Mouse (Mus musculus) limb, embryonic 10.5 days (tissue): ENCODE measurements at regions not wholly inside any gene's neighbourhood (a gene's known extent, or its start where the extent isn't known, plus 50 kb on each side); places are given as distances from the start of the nearest gene placed in this dataset.
"Not testable (repeated sequence)": the region's sequence is repeated elsewhere in the genome, so short reads cannot be mapped to it uniquely, and the experiment has no call there.

Experiments
- DNase-seq: peaks from one replicate; pipeline ENCODE4 v3.0.0-alpha.2; 2017; ENCODE audit warnings: low spot score
- H3K27ac ChIP-seq: fragments of 300-500 bp; sonication (generic); 2 replicates; pipeline ENCODE4 v1.5.1; 2016; ENCODE audit warnings: mild to moderate bottlenecking
- H3K27me3 ChIP-seq: fragments of 300-500 bp; sonication (generic); 2 replicates; pipeline ENCODE4 v1.6.1; 2016; ENCODE audit warnings: low read depth, mild to moderate bottlenecking; ENCODE audit not compliant: poor library complexity, severe bottlenecking
- H3K36me3 ChIP-seq: fragments of 300-500 bp; sonication (generic); 2 replicates; pipeline ENCODE4 v1.6.1; 2016; ENCODE audit warnings: mild to moderate bottlenecking, moderate library complexity
- H3K4me1 ChIP-seq: fragments of 300-500 bp; sonication (generic); 2 replicates; pipeline ENCODE4 v1.6.1; 2016
- H3K4me3 ChIP-seq: fragments of 300-500 bp; sonication (generic); 2 replicates; pipeline ENCODE4 v1.5.1; 2016; ENCODE audit warnings: mild to moderate bottlenecking, moderate library complexity
- H3K9me3 ChIP-seq: fragments of 300-500 bp; sonication (generic); replicated peaks from 2 replicates; pipeline ENCODE4 v1.6.1; 2016; ENCODE audit warnings: mild to moderate bottlenecking
- WGBS: fragments of 180-500 bp; shearing (Covaris S2); methylation state at CpG from one replicate; pipeline ENCODE4 v1.1.7; 2016; 5-methylcytosine and 5-hydroxymethylcytosine counted together

- no peak overlapping the region for H3K27ac ChIP-seq
These were observed 252.3 kb upstream of the Crbn start for GRCm38 (mm10) chr6:107052180-107052579.

DNA sequence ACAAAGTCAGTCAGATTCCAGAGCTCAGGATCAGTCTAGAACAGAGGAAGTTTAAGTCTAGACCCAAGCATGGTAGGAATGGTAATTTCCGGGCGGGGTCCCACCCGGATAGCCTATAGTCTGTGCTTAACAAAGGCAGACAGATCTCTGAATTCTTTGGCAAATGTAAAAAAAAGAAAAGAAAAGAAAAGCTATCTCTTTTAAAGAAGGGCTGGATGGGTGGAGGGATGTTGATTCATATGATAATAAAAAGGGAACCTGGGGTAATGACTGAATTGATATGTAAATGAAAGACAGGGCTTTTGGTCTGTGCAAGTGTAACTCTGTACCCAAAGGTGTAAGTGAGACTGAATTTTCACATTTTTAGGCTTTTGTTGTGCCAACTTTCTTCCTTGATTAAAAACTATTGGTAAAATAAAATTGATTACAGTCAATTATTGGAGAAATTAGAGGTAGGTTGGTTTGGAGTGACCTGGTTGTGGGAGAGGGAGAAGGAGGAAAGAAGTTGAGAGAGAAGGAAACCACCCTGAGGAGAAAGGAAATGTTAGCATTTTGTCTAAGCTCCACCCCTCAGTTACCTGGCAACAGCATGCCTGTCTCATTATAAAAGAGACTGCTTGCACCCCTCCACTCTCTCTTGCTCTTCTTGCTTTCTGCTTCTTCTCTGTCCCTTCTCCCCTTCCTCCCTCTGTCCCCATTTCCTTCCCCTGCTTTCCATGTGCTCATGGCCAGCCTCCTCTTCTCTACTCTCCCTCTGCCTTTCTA is 259.3 kb upstream of the Crbn start:
- no peaks in the 10 kb centered on the region for H3K27me3 ChIP-seq
- no peak for DNase-seq
- H3K4me3 ChIP-seq, result no peak overlapping the region
- no peak overlapping the region for H3K27ac ChIP-seq
- WGBS, result 87% methylated on average over 3 of the region's 3 CpGs
- no peaks in the 10 kb centered on the region for H3K4me1 ChIP-seq
- no peaks in the 10 kb centered on the region for H3K36me3 ChIP-seq
- H3K9me3 ChIP-seq, result no peaks in the 10 kb centered on the region

More at GRCm38 (mm10) chr6:107052180-107052579, 252.3 kb upstream of the Crbn start:
- no peaks in the 10 kb centered on the region for H3K27me3 ChIP-seq
- no peaks in the 10 kb centered on the region for H3K9me3 ChIP-seq
- H3K36me3 ChIP-seq, result no peaks in the 10 kb centered on the region
- no peaks in the 10 kb centered on the region for H3K4me1 ChIP-seq
- 65% methylated on average over 1 of the region's 1 CpGs for WGBS
- DNase-seq, result no peak
- no peak overlapping the region for H3K4me3 ChIP-seq

GRCm38 (mm10) chr6:107062886-107063565 is 263.1 kb upstream of the Crbn start:
- Histone ChIP-seq H3K27ac (no peak overlapping the region), H3K4me1 (no peaks in the 10 kb centered on the region), H3K9me3 (no peaks in the 10 kb centered on the region), H3K4me3 (no peak overlapping the region), H3K36me3 (no peaks in the 10 kb centered on the region), H3K27me3 (no peaks in the 10 kb centered on the region)
- DNase-seq, result no peak
- WGBS, result 90% methylated on average over 6 of the region's 6 CpGs

DNA sequence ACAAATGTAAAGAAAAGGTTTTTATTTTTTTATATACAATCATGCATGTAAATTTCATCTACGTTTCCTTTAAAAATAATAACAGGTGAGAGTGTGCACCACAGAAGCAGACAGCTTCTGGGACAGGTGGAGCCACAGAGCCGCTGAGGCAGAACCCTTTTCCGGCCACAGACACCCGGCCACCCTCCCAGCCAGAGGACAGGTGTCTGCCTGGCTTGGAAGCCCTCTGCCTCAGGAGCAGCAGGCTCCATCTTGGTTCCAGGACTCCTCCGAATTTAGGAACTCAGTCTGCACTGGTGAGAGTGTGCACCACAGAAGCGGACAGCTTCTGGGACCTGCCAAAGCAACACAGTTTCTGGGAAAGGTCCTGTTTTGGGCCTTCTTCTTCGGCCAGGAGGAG is 270.6 kb upstream of the Crbn start:
- Histone ChIP-seq H3K4me1 (no peaks in the 10 kb centered on the region), H3K4me3 (no peak overlapping the region), H3K9me3 (no peaks in the 10 kb centered on the region), H3K27ac (no peak overlapping the region), H3K36me3 (no peaks in the 10 kb centered on the region), H3K27me3 (no peaks in the 10 kb centered on the region)
- no peak for DNase-seq
- WGBS, result 94% methylated on average over 7 of the region's 7 CpGs

DNA sequence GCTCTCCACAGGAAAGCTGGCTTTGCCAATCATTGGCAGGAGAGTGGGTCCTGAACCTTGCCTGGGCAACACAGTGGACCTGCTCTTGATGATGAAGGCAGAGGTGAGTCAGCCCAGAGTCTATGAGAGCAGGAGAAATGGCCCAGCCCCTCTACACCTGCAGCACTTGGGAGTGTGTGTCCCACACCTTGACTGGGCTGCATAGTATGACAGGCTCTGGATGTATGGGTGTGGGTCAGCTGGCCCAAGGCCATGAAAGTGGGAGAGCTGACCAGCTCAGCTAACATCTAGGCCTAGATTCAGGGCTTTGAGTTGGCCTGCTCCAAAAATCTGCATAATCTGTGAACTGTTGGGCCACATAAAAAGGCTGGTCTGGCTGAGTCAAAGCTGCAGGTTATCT is 292.7 kb upstream of the Crbn start:
- H3K27ac ChIP-seq, result no peak overlapping the region
- no peak for DNase-seq

GRCm38 (mm10) chr6:107128716-107129115 is 328.8 kb upstream of the Crbn start:
- Histone ChIP-seq H3K27ac (no peak overlapping the region), H3K36me3 (no peaks in the 10 kb centered on the region), H3K4me3 (no peak overlapping the region), H3K27me3 (no peaks in the 10 kb centered on the region), H3K9me3 (no peaks in the 10 kb centered on the region), H3K4me1 (no peaks in the 10 kb centered on the region)
- WGBS, result 91% methylated on average over 1 of the region's 1 CpGs
- no peak for DNase-seq

More for the DNA sequence above, 292.7 kb upstream of the Crbn start:
- no peaks in the 10 kb centered on the region for H3K9me3 ChIP-seq
- H3K4me3 ChIP-seq, result no peak overlapping the region
- no peaks in the 10 kb centered on the region for H3K36me3 ChIP-seq
- H3K27me3 ChIP-seq, result no peaks in the 10 kb centered on the region
- H3K4me1 ChIP-seq, result no peaks in the 10 kb centered on the region

DNA sequence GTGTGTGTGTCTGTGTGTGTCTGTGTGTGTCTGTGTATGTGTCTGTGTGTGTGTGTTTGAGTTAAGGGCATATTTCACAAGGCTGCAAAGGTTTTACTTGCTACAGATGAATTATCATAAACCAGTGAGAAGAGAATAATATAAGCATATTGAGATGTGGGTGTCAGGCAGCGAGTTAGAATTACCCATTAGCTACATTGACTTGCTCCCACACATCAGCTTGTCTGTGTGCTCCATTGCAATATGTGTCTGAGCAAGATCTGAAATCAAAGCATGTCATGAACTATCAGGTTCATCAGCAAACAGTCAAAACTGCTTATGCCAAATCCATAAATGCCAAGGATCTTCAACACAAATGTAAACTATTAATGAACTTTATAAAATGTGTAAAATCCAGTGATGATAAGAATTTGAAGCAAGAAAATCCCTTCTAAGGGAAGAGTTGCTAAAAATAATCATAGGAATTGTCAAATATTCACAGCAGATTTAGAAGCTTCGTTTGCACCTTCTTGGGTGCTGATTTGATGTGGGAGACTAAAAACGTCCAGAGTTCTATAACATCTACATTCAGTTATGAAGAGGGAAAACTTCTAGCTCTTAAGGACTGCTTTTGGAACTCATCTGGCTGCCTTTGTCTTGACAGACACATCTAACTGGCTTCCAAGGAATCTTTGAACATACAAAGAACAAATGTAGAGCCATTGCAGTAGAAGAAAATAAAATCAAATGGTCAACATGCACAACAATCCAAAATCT is 361.7 kb upstream of the Lrrn1 start:
- Histone ChIP-seq H3K4me1 (no peaks in the 10 kb centered on the region), H3K27ac (no peak overlapping the region), H3K9me3 (no peaks in the 10 kb centered on the region), H3K27me3 (no peaks in the 10 kb centered on the region), H3K4me3 (no peak overlapping the region), H3K36me3 (no peaks in the 10 kb centered on the region)
- no peak for DNase-seq
- WGBS, result 64% methylated on average over 3 of the region's 3 CpGs

DNA sequence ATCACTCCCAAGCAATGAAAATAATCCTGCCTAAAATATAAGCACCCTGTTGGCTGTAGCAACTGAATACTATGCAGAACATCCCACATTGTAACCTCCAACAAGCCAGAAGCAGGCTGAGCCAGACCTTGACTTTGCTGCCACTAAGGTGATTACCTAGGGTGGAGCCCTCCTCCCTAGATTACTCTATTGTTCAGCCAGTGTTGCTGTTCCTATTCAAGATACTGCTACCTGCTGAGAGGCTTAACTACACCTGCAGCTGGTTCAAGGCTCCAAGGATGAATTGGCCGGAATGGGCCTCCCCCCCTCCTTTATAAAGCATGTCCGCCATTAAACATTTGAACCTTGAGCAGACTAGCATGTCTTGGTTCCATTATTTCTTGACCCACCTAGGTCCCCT is 311.3 kb upstream of the Lrrn1 start:
- Histone ChIP-seq H3K27ac (no peak overlapping the region), H3K4me1 (no peaks in the 10 kb centered on the region), H3K9me3 (no peaks in the 10 kb centered on the region), H3K36me3 (no peaks in the 10 kb centered on the region), H3K27me3 (no peaks in the 10 kb centered on the region), H3K4me3 (no peak overlapping the region)
- WGBS, result 82% methylated on average over 2 of the region's 2 CpGs
- no peak for DNase-seq

DNA sequence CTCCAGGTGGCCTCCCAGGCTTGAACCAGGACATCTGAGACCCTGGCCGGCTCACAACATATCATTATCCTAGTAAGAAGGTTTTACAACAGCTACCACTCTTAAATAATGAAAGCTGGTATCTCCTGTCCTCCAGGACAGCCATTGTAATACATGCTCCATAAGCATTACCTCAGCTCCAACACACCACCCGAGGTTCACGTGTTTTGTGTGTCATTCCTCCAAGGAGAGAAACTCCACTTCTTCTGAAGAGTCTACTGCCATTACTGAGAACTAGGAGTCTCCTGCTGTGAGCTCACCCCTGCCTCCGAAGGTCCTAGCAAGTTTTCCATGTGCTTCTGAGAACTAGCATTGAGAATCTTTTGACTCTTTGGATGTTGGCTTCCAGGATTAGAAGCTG is 310.8 kb upstream of the Lrrn1 start:
- Histone ChIP-seq H3K27ac (no peak overlapping the region), H3K4me3 (no peak overlapping the region), H3K4me1 (no peaks in the 10 kb centered on the region), H3K27me3 (no peaks in the 10 kb centered on the region), H3K9me3 (no peaks in the 10 kb centered on the region), H3K36me3 (no peaks in the 10 kb centered on the region)
- 72% methylated on average over 4 of the region's 4 CpGs for whole genome bisulfite sequencing
- DNase-seq, result no peak

DNA sequence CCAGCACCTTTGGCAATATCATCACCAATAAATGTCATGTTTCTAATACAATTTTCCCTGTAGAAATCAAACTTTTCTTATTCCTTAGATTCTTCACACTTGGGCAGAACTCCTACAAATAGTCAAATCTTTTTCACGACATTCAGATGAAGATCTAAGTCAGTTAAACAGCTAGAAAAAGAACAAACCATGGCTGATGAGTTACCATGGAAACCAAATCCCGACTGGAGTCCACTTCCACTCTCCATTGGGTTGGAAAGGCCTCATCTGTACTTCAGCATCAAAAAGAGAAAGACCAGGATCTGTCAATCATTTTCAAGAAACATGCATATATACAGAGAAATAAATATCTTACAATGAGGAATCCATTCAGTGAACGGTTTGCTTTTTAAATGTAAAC is 307.0 kb upstream of the Lrrn1 start:
- no peak for DNase-seq
- 89% methylated on average over 3 of the region's 3 CpGs for WGBS

GRCm38 (mm10) chr6:107229843-107230242 is 299.7 kb upstream of the Lrrn1 start:
- not testable (repeated sequence) for H3K27ac ChIP-seq, H3K4me1 ChIP-seq, H3K36me3 ChIP-seq, H3K4me3 ChIP-seq, H3K9me3 ChIP-seq, DNase-seq, H3K27me3 ChIP-seq
- 92% methylated on average over 6 of the region's 6 CpGs for WGBS

More for the DNA sequence above, 307.0 kb upstream of the Lrrn1 start:
- H3K27me3 ChIP-seq, result no peaks in the 10 kb centered on the region
- H3K27ac ChIP-seq, result no peak overlapping the region
- no peaks in the 10 kb centered on the region for H3K4me1 ChIP-seq
- H3K9me3 ChIP-seq, result no peaks in the 10 kb centered on the region
- H3K36me3 ChIP-seq, result no peaks in the 10 kb centered on the region
- H3K4me3 ChIP-seq, result no peak overlapping the region

DNA sequence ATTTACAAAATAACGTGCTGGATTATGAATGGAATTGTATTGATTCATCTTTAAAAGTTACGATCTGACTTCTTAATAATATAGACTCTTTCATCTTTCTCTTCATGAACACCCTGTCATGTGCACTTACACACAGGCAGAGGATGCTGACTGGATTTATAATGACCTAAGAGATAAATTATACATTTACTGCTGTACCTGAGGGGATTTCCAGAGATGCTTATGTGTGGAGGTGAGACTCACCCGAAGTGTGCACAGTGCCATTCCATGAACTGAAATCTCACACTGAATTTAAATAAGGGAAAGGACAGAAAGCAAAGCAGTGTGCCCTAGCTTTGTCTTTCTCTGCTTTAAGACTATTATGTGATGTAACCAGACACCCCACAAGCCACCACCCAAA is 291.9 kb upstream of the Lrrn1 start:
- Histone ChIP-seq H3K36me3 (no peaks in the 10 kb centered on the region), H3K4me3 (no peak overlapping the region), H3K27ac (no peak overlapping the region), H3K9me3 (no peaks in the 10 kb centered on the region), H3K4me1 (no peaks in the 10 kb centered on the region), H3K27me3 (no peaks in the 10 kb centered on the region)
- 87% methylated on average over 3 of the region's 3 CpGs for WGBS
- DNase-seq, result no peak

- no peak for DNase-seq
- 0 out of 2 replicates have a peak, but pooled peaks cover 3% of the 10 kb centered on the region for H3K4me1 ChIP-seq
- WGBS, result 57% methylated on average over 3 of the region's 3 CpGs
These were observed 285.6 kb upstream of the Lrrn1 start for GRCm38 (mm10) chr6:107243981-107244380.

More at GRCm38 (mm10) chr6:107243981-107244380, 285.6 kb upstream of the Lrrn1 start:
- Histone ChIP-seq H3K36me3 (no peaks in the 10 kb centered on the region), H3K9me3 (no peaks in the 10 kb centered on the region), H3K4me3 (no peak overlapping the region), H3K27me3 (no peaks in the 10 kb centered on the region), H3K27ac (no peak overlapping the region)
